Mouse (Mus musculus): ENCODE measurements around the gene Nkx1-2. TPM values are rescaled to one million over a fixed set of nuclear protein-coding genes. Genes with fewer than 3 reads are reported as not detected.

Gene Nkx1-2
- polyA plus RNA-seq, 1 experiment from 2014 or later, result not detected

GRCm38 (mm10) chr7:132627448-132627847, 28.0 kb upstream of the Nkx1-2 start:
- no peak for DNase-seq (ENCODE audit: low spot score)
- Histone ChIP-seq H3K4me3 (ENCODE audit: low read depth, low read length) (no peak overlapping the region), H3K4me2 (ENCODE audit: low read length) (no peak overlapping the region), H3K9ac (ENCODE audit: low read length) (no peak overlapping the region), H3K27ac (ENCODE audit: low read depth, low read length) (no peak overlapping the region), H3K27me3 (replicated peaks; ENCODE audit: control insufficient read depth, insufficient read depth, low read length) (no peaks in the 10 kb centered on the region), H3K36me3 (ENCODE audit: control insufficient read depth, insufficient read depth, low read length) (no peaks in the 10 kb centered on the region), H3K9me3 (replicated peaks; ENCODE audit: control insufficient read depth, low read length) (no peaks in the 10 kb centered on the region), H3K4me1 (ENCODE audit: control insufficient read depth, insufficient read depth, low read length) (no peaks in the 10 kb centered on the region)
- WGBS, result 91% methylated on average over 3 of the region's 3 CpGs
- ATAC-seq, result no peak

DNA sequence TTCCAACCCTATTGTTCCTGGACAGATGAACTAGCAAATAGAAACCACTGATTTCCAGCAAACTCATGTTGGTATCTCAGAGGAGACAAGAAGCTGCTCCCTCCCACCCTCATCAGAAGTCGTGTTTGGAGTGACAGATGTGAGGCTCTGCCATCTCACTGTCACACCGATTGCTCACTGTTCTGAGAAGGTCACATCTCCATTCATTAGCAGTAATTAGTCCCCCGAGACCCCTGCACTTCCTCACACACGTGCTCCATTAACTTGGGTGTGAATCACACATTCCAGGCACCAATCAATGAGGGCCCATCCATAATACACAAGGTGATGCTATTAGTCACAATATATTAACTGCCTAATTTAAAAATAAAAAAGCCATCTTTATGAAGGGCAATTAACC, 26.7 kb upstream of the Nkx1-2 start:
- no peak for ATAC-seq

GRCm38 (mm10) chr7:132624161-132624560, 24.7 kb upstream of the Nkx1-2 start:
- ATAC-seq, result no peak
- Histone ChIP-seq H3K4me1 (ENCODE audit: control insufficient read depth, insufficient read depth, low read length) (no peaks in the 10 kb centered on the region), H3K36me3 (ENCODE audit: control insufficient read depth, insufficient read depth, low read length) (no peaks in the 10 kb centered on the region)

More for the DNA sequence above, 26.7 kb upstream of the Nkx1-2 start:
- no peak overlapping the region for H3K4me2 ChIP-seq (ENCODE audit: low read length)
- no peaks in the 10 kb centered on the region for H3K4me1 ChIP-seq (ENCODE audit: control insufficient read depth, insufficient read depth, low read length)
- peak; percentile 48 for DNase-seq (ENCODE audit: low spot score)
- no peak overlapping the region for H3K27ac ChIP-seq (ENCODE audit: low read depth, low read length)
- no peaks in the 10 kb centered on the region for H3K36me3 ChIP-seq (ENCODE audit: control insufficient read depth, insufficient read depth, low read length)
- no peaks in the 10 kb centered on the region for H3K9me3 ChIP-seq (replicated peaks; ENCODE audit: control insufficient read depth, low read length)
- H3K4me3 ChIP-seq (ENCODE audit: low read depth, low read length), result no peak overlapping the region
- H3K9ac ChIP-seq (ENCODE audit: low read length), result no peak overlapping the region
- no peaks in the 10 kb centered on the region for H3K27me3 ChIP-seq (replicated peaks; ENCODE audit: control insufficient read depth, insufficient read depth, low read length)
- 29% methylated on average over 4 of the region's 4 CpGs for WGBS

DNA sequence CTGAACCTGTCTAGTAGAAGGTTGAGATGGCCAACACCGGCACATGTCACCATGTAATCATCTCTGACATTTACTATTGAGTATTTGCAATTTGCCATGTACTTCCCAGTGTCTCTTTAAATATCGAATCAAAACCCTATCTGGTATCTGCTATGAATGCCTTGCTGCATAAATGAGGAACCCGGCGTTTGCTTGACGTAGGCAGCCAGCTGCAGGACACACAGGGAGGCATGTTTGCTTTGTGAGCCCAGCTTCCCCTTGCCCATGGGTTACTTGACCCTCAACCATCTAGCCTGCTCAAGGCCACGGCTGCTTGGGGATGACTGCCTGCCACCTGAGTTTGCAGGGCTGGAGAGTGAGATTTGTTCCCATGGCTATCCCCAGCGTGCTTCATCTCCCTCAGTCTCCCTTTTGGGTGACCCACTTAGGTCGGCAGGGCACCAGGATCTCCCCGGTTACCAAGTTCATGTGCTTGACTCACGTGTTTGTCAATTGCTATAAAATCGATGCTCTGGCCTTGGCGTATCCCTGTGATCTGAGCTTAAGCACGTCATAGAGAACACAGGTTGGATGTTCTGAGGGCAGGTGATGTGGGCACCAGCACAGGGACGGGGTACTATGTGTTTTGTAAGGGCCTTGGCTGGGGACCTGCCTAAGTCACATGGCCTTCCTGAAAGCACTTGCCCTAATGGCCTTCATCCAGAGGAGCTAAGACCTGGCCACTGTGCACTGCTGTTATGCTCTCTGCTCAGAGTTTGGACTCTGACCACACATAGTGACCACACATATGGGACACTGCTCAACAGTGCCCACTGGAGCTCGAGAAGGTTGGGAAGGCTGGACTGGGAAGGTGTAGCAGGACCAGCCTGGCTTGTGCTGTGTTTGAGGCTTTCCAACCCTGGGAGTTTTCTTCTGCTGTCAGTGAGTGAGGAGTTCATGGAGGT, 20.8 kb upstream of the Nkx1-2 start:
- H3K4me3 ChIP-seq (ENCODE audit: low read depth, low read length), result no peak overlapping the region
- DNase-seq (ENCODE audit: low spot score) (no peak), ATAC-seq (no peak)
- H3K4me1 ChIP-seq (ENCODE audit: control insufficient read depth, insufficient read depth, low read length), result no peaks in the 10 kb centered on the region
- H3K36me3 ChIP-seq (ENCODE audit: control insufficient read depth, insufficient read depth, low read length), result no peaks in the 10 kb centered on the region
- no peaks in the 10 kb centered on the region for H3K27me3 ChIP-seq (replicated peaks; ENCODE audit: control insufficient read depth, insufficient read depth, low read length)
- H3K9me3 ChIP-seq (replicated peaks; ENCODE audit: control insufficient read depth, low read length), result no peaks in the 10 kb centered on the region
- H3K9ac ChIP-seq (ENCODE audit: low read length), result no peak overlapping the region
- no peak overlapping the region for H3K27ac ChIP-seq (ENCODE audit: low read depth, low read length)
- H3K4me2 ChIP-seq (ENCODE audit: low read length), result no peak overlapping the region
- WGBS, result 90% methylated on average over 15 of the region's 15 CpGs

More at GRCm38 (mm10) chr7:132624161-132624560, 24.7 kb upstream of the Nkx1-2 start:
- H3K27me3 ChIP-seq (replicated peaks; ENCODE audit: control insufficient read depth, insufficient read depth, low read length), result no peaks in the 10 kb centered on the region
- DNase-seq (ENCODE audit: low spot score), result no peak
- H3K9ac ChIP-seq (ENCODE audit: low read length), result no peak overlapping the region
- H3K9me3 ChIP-seq (replicated peaks; ENCODE audit: control insufficient read depth, low read length), result no peaks in the 10 kb centered on the region
- H3K27ac ChIP-seq (ENCODE audit: low read depth, low read length), result no peak overlapping the region
- H3K4me3 ChIP-seq (ENCODE audit: low read depth, low read length), result no peak overlapping the region
- WGBS, result 77% methylated on average over 10 of the region's 10 CpGs
- no peak overlapping the region for H3K4me2 ChIP-seq (ENCODE audit: low read length)

GRCm38 (mm10) chr7:132619549-132619948, 20.1 kb upstream of the Nkx1-2 start:
- H3K4me2 ChIP-seq (ENCODE audit: low read length), result no peak overlapping the region
- DNase-seq (ENCODE audit: low spot score) (no peak), ATAC-seq (no peak)
- no peaks in the 10 kb centered on the region for H3K9me3 ChIP-seq (replicated peaks; ENCODE audit: control insufficient read depth, low read length)
- no peaks in the 10 kb centered on the region for H3K27me3 ChIP-seq (replicated peaks; ENCODE audit: control insufficient read depth, insufficient read depth, low read length)
- H3K4me1 ChIP-seq (ENCODE audit: control insufficient read depth, insufficient read depth, low read length), result no peaks in the 10 kb centered on the region
- 95% methylated on average over 8 of the region's 8 CpGs for WGBS
- H3K27ac ChIP-seq (ENCODE audit: low read depth, low read length), result no peak overlapping the region
- no peaks in the 10 kb centered on the region for H3K36me3 ChIP-seq (ENCODE audit: control insufficient read depth, insufficient read depth, low read length)
- no peak overlapping the region for H3K9ac ChIP-seq (ENCODE audit: low read length)
- H3K4me3 ChIP-seq (ENCODE audit: low read depth, low read length), result no peak overlapping the region

- no peak overlapping the region for H3K9ac ChIP-seq (ENCODE audit: low read length)
- no peak overlapping the region for H3K4me2 ChIP-seq (ENCODE audit: low read length)
- no peaks in the 10 kb centered on the region for H3K36me3 ChIP-seq (ENCODE audit: control insufficient read depth, insufficient read depth, low read length)
- 86% methylated on average over 5 of the region's 5 CpGs for WGBS
- H3K9me3 ChIP-seq (replicated peaks; ENCODE audit: control insufficient read depth, low read length), result no peaks in the 10 kb centered on the region
- no peaks in the 10 kb centered on the region for H3K27me3 ChIP-seq (replicated peaks; ENCODE audit: control insufficient read depth, insufficient read depth, low read length)
- no peak for ATAC-seq
- DNase-seq (ENCODE audit: low spot score), result no peak
- H3K27ac ChIP-seq (ENCODE audit: low read depth, low read length), result no peak overlapping the region
- H3K4me3 ChIP-seq (ENCODE audit: low read depth, low read length), result no peak overlapping the region
- no peaks in the 10 kb centered on the region for H3K4me1 ChIP-seq (ENCODE audit: control insufficient read depth, insufficient read depth, low read length)
Measured at GRCm38 (mm10) chr7:132617021-132617564, 17.7 kb upstream of the Nkx1-2 start.

DNA sequence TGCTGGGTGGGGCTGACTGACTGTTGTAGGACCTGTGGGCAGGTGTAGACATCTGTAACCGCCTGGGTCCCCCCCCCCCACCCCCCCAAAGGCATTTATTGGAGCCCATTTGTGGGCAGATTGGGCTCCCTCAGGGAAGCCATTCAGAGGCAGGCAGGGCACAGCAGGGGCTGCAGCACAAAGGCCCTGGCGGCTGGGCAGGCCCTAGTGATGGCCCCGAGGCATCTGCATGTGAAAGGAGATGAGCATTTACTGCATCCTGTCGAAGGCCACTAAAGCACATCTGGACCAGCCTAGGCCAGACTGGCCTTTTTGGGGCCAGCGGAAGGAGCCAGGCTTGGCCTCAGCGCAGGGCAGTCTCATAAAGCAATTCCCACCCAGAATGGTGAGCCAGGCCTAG, 17.0 kb upstream of the Nkx1-2 start:
- Histone ChIP-seq H3K4me1 (ENCODE audit: control insufficient read depth, insufficient read depth, low read length) (no peaks in the 10 kb centered on the region), H3K4me2 (ENCODE audit: low read length) (no peak overlapping the region), H3K9ac (ENCODE audit: low read length) (no peak overlapping the region), H3K36me3 (ENCODE audit: control insufficient read depth, insufficient read depth, low read length) (no peaks in the 10 kb centered on the region), H3K9me3 (replicated peaks; ENCODE audit: control insufficient read depth, low read length) (no peaks in the 10 kb centered on the region), H3K4me3 (ENCODE audit: low read depth, low read length) (no peak overlapping the region), H3K27me3 (replicated peaks; ENCODE audit: control insufficient read depth, insufficient read depth, low read length) (no peaks in the 10 kb centered on the region), H3K27ac (ENCODE audit: low read depth, low read length) (no peak overlapping the region)
- ATAC-seq (no peak), DNase-seq (ENCODE audit: low spot score) (no peak)
- 17% methylated on average over 6 of the region's 6 CpGs for WGBS

- no peaks in the 10 kb centered on the region for H3K9me3 ChIP-seq (replicated peaks; ENCODE audit: control insufficient read depth, low read length)
- no peak overlapping the region for H3K4me3 ChIP-seq (ENCODE audit: low read depth, low read length)
- H3K4me1 ChIP-seq (ENCODE audit: control insufficient read depth, insufficient read depth, low read length), result peaks cover under 1% of the 10 kb centered on the region; the same call in 1 of the 2 replicates
- no peaks in the 10 kb centered on the region for H3K27me3 ChIP-seq (replicated peaks; ENCODE audit: control insufficient read depth, insufficient read depth, low read length)
- no peak overlapping the region for H3K27ac ChIP-seq (ENCODE audit: low read depth, low read length)
- no peak overlapping the region for H3K4me2 ChIP-seq (ENCODE audit: low read length)
- H3K9ac ChIP-seq (ENCODE audit: low read length), result no peak overlapping the region
- H3K36me3 ChIP-seq (ENCODE audit: control insufficient read depth, insufficient read depth, low read length), result no peaks in the 10 kb centered on the region
- no peak for ATAC-seq
- 33% methylated on average over 3 of the region's 3 CpGs for WGBS
- no peak for DNase-seq (ENCODE audit: low spot score)
Measured at GRCm38 (mm10) chr7:132615346-132615745, 15.9 kb upstream of the Nkx1-2 start.

DNA sequence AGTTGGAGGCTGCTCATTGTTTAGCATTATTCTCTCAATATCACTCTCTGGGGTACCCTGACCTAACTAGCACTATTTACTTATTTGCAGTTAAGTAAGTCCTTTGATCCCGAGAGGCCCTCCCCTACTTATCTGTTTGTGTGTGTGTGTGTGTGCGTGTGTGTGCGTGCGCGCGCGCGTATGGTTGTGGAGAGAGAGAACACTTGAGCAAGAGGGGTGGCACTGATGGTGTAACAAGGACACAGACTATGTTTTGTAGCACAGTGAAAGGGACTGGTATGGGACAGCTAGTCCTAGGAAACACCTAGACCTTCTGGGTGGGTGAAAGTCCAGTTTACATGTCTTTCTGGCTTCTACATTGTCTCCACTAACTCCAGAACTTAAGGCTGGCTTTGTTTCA, 12.1 kb upstream of the Nkx1-2 start:
- H3K27me3 ChIP-seq (replicated peaks; ENCODE audit: control insufficient read depth, insufficient read depth, low read length), result no peaks in the 10 kb centered on the region
- WGBS, result 95% methylated on average over 8 of the region's 8 CpGs
- DNase-seq (ENCODE audit: low spot score) (no peak), ATAC-seq (no peak)
- no peak overlapping the region for H3K9ac ChIP-seq (ENCODE audit: low read length)
- no peak overlapping the region for H3K4me3 ChIP-seq (ENCODE audit: low read depth, low read length)
- no peak overlapping the region for H3K27ac ChIP-seq (ENCODE audit: low read depth, low read length)
- H3K4me2 ChIP-seq (ENCODE audit: low read length), result no peak overlapping the region
- no peaks in the 10 kb centered on the region for H3K36me3 ChIP-seq (ENCODE audit: control insufficient read depth, insufficient read depth, low read length)
- H3K4me1 ChIP-seq (ENCODE audit: control insufficient read depth, insufficient read depth, low read length), result peaks cover 3% of the 10 kb centered on the region; the same call in 1 of the 2 replicates
- H3K9me3 ChIP-seq (replicated peaks; ENCODE audit: control insufficient read depth, low read length), result no peaks in the 10 kb centered on the region
